Mouse (Mus musculus) cortical plate, adult 2 months (tissue): ENCODE data around the gene Tmem100. TPM values are rescaled to one million over a fixed set of nuclear protein-coding genes. Genes with fewer than 3 reads are reported as not detected.

Source experiments
- H3K27ac ChIP-seq: fragments of 200-500 bp; 2 replicates; pipeline ENCODE4 v1.5.1; 2012; ENCODE audit warnings: low read length, control low read depth, inconsistent platforms; ENCODE audit not compliant: insufficient read depth
- H3K4me1 ChIP-seq: fragments of 200-500 bp; 2 replicates; pipeline ENCODE4 v1.6.1; 2011; ENCODE audit warnings: low read length; ENCODE audit not compliant: control insufficient read depth, insufficient read depth
- H3K4me3 ChIP-seq: fragments of 200-500 bp; 2 replicates; pipeline ENCODE4 v1.5.1; 2011; ENCODE audit warnings: mild to moderate bottlenecking, low read length, control low read depth; ENCODE audit not compliant: insufficient read depth
- CTCF ChIP-seq: fragments of 200-500 bp; IDR thresholded peaks from 2 replicates; pipeline ENCODE4 v1.5.1; 2011; ENCODE audit warnings: mild to moderate bottlenecking, control low read depth, low read length; ENCODE audit not compliant: insufficient read depth; ENCODE audit errors: extremely low read depth
- POLR2A ChIP-seq: fragments of 200-500 bp; IDR thresholded peaks from 2 replicates; pipeline ENCODE4 v1.6.1; 2011; ENCODE audit warnings: mild to moderate bottlenecking, low read length, control low read depth; ENCODE audit not compliant: insufficient read depth; ENCODE audit errors: extremely low read depth
- polyA plus RNA-seq: library from polyadenylated mRNA; depleted of rRNA; stranded (reverse); fragments of >200 nt; gene quantifications from 2 replicates; pipeline ENCODE4 v1.2.3, GENCODE M21; 2012

The Tmem100 gene
- polyA plus RNA-seq, 1 experiment: 18.2 TPM

DNA sequence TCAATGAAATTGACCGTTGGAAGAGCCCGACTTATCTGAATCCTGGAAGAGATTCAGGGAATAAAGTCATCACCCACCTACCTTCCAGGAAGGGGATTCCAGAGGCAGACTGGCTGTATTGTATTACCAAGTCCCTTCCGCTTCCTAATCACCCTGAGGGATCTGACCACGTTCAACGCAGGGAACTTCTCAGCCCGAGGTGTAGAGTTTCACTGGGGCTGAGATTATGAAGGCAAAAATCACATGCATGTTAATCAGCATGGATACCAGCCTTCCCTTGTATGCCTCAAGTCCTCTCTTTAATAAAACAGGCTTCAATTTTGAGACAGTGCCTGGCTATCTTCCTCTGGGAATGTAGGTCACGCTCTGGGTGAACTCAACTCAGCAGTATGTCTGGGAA lies 14.9 kb upstream of the Tmem100 start:
- Histone ChIP-seq H3K27ac (no peak overlapping the region), H3K4me3 (no peak overlapping the region), H3K4me1 (no peaks in the 10 kb centered on the region)
- TF ChIP-seq CTCF: no peak
- no peak for TF ChIP-seq POLR2A

DNA sequence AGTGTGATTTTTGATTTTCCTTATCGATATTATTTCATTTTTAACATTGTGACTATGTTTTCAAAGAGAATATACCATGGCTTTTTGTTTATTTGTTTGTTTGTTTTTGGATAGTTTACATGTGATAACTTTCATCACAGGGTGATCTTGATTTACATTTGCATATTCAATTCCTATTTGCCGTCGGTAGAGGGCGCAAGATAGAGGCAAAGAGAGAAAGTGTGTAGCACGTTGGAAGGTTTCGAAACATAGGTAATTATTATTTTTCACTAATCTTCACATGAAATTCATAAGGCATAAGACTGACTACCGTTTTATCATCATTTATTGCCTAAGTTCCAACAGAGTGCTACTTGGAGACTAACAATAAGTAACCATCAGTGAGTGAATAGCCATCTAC lies 11.0 kb upstream of the Tmem100 start:
- H3K4me1 ChIP-seq: no peaks in the 10 kb centered on the region
- no peak overlapping the region for H3K4me3 ChIP-seq
- TF ChIP-seq CTCF (peak; percentile 53; the same call in 1 of the 2 replicates), POLR2A (no peak)
- H3K27ac ChIP-seq: no peak overlapping the region

DNA sequence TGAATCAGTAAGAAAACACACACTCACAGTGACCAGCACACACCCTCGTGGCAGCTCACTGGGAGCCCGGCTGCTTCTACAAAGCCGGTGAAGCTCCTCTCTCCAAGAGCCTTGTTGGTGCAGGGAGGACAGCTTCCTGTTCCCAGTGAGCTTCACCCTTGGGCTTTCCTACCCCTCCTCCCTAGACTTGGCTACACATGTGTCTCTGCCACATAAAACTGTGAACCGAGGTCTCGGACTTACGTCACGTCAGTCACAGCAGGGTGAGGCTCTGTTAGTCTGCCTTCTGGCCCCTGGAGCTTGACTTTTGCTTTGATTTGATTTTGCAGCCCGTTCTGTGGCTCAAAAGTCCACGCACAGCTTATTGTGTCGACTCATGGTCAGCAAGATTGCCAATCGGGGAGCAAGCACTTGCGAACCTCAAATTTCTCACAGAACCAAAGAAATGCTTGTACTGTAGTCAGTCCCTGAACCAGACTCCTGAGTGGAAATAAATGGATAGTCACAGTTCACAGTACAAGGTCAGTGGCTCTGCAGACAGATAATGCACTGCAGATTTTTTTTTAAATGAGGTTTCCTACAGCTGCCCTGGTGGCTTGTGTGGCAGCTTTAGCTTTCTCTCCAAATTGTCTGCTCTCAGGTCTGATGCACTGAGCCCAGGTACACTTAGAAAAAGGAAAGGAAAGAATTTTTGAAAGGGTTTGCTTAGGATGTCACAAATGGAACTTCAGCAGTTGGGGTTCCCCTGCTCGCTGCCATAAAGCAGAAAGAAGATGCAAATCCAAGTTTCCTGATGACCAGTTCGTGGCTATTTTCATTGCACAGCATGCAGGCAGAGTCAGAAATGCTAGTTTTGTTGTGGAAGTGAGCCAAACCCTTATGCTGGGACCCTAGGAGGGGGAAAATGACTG lies 4.0 kb upstream of the Tmem100 start:
- H3K27ac ChIP-seq: no peak overlapping the region
- H3K4me1 ChIP-seq: no peaks in the 10 kb centered on the region
- H3K4me3 ChIP-seq: no peak overlapping the region
- no peak for TF ChIP-seq POLR2A
- no peak for TF ChIP-seq CTCF

DNA sequence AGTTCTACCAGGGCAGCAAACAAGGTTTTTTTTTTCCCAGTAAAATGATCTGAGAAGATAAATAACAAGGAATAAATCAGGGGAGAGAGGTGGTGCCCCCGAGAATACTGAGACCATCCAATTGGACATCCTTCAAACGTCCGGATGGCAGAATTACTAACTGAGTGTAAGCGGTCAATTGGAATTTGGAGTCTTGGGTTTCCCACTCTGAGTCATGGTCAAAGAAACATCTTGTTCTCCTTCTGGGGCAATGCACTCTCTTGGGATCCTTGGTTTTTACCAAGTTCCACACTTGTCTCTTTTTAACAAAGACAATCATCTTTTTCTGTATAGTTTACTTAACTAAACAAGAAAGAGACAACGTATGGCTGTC lies 3.4 kb upstream of the Tmem100 start:
- no peak overlapping the region for H3K27ac ChIP-seq
- H3K4me1 ChIP-seq: no peaks in the 10 kb centered on the region
- TF ChIP-seq POLR2A (no peak), CTCF (no peak)
- H3K4me3 ChIP-seq: no peak overlapping the region

DNA sequence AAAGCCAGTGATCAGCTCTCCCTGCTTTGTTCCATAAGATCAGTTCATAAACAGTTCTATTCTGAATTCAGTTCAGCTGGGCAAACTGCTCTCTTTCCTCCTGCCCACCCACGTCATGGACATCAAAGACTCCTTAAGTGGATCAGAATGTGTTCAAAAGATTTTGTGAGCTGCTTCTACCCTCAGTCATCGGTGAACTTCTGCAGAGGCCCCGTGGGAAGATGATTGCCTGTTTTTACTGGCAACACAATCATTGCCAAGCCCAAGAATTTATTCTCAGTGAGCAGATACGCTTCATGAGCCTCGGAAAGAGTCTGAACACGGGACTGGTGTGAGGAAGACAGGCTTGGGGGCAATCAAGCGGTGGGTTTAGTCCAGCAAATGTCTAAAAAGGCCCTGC lies 2.9 kb upstream of the Tmem100 start:
- TF ChIP-seq POLR2A (no peak), CTCF (no peak)
- Histone ChIP-seq H3K27ac (no peak overlapping the region), H3K4me3 (no peak overlapping the region), H3K4me1 (no peaks in the 10 kb centered on the region)

DNA sequence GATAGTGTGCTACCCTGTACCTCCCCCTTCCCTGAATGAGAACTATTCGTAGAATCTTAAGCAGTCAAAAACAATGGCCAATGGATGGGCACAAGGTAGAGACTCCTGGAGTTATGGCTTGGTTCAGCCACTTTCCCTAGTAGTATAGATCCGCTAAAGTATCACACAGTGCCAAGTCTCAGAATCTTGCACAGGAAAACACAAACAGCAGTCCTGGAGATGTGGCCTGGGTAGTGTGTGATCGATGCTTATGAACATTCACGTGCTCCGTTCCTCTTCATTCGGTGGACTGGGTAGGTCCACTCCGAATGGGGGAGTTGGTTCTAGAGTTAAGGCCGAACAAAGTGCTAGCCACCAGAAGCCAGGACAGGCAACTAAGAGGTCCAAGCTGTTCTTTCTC lies 1.4 kb upstream of the Tmem100 start:
- Histone ChIP-seq H3K4me3 (no peak overlapping the region), H3K27ac (no peak overlapping the region), H3K4me1 (no peaks in the 10 kb centered on the region)
- TF ChIP-seq POLR2A: no peak
- no peak for TF ChIP-seq CTCF

DNA sequence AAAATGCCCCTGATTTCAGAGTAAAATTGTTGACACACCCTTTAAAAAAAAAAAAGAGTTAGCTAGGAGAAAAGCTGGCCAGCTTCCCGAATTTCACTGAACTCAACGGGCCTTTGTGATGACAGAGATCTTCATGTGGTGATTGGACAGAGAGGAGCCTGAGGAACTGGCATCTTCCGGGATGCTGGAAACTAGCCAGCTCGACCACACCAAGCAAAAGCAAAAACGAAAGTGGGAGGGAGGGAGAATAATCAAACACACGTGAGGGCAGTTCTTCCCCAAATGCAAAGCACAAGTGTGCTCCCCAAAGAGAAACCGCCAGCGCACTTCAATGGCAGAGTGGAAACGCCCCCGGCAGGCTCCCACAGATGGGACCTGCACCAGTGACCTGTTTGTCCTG lies 794 bp upstream of the Tmem100 start:
- no peak overlapping the region for H3K27ac ChIP-seq
- TF ChIP-seq POLR2A (no peak), CTCF (no peak)
- 0 out of 2 replicates have a peak overlapping the region, but pooled peaks have one; percentile 21 for H3K4me3 ChIP-seq

DNA sequence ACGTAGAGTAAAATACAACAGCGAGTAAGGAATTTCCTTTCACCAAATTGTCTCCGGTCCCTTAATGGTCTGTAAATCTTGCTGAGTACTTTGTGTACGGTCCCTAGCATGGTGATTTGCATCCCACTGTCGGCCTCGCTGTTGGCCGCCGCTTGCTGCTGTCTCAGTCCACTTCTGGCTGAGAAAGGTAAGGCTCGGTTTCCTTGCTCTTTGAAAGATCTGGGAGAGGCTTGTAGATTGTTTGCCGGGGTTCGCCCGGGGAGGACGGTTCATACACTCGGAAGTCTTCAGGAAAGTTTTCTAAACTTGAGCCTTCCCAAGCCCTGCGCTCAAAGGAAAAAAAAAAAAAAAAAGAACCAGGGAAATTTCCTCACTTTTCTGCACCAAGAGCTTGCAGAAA lies 409 bp downstream of the Tmem100 start:
- H3K4me3 ChIP-seq: peak overlapping the region; percentile 35
- no peak overlapping the region for H3K27ac ChIP-seq
- no peaks in the 10 kb centered on the region for H3K4me1 ChIP-seq
- no peak for TF ChIP-seq CTCF
- peak; percentile 73; the same call in 1 of the 2 replicates for TF ChIP-seq POLR2A

More for the DNA sequence above, 794 bp upstream of the Tmem100 start:
- H3K4me1 ChIP-seq: no peaks in the 10 kb centered on the region

DNA sequence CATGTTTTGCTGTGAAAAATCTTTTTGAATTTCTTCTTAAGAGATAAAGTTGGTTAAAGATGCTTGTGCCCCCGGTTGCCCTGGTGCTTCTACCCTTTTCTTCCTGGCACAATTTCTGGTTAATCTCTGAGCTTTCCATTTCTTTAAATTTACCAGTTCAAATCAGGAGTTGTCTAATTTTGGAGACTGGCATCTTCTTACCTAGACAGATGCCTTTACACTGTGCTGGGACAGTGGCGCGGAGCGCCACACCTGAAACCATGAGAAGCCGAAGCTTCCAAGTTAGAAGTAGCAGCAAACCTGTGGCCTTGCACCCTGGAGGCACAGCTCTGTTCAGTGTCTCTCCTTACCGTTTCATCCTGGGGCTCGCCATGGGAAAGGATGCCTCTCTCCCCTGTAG lies 928 bp downstream of the Tmem100 start:
- H3K4me1 ChIP-seq: no peaks in the 10 kb centered on the region
- no peak for TF ChIP-seq POLR2A
- no peak for TF ChIP-seq CTCF
- H3K27ac ChIP-seq: no peak overlapping the region
- peak overlapping the region; percentile 35 for H3K4me3 ChIP-seq

DNA sequence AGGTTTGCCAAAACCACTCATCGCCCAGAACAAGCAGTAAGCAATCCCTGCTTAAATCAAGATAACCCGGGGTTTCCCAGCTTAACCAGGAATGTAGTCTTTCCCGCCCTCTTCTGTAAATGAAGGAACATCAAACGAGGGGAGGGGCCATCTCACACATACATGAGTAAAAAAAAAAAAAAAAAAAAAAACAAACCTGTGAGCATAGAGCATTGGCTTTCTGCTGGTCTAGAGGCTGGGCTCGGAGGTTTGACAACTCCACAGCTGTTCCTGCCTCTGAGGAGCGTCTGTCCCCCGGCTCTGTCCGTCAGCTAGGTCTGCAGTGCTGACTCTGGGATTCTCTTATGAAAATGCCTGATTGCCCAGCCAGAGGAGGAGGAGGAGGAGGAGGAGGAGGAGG lies 2.7 kb downstream of the Tmem100 start:
- H3K4me3 ChIP-seq: peak overlapping the region; percentile 9

DNA sequence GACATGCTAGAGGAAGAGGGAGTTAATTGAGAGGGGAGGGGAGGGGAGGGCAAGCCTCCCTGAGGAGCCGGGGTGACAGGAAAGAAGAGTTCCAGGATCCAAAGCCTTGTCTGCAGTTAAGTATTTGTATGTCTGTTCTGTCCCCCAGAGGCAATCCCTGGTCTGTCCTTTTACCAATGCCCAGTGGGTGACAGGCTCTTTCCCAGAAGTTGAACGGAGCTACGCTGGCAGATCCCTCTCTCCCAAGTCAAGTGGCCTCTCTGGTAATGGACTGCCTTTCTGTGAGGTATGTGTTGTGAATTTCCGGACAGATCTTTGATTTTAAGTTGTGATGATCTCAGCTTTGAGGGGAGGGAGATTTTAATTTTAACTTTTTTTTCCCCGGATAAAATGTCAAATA lies 3.3 kb downstream of the Tmem100 start:
- H3K4me3 ChIP-seq: peak overlapping the region; percentile 9
- no peaks in the 10 kb centered on the region for H3K4me1 ChIP-seq
- TF ChIP-seq CTCF: no peak
- no peak overlapping the region for H3K27ac ChIP-seq

More for the DNA sequence above, 2.7 kb downstream of the Tmem100 start:
- no peak for TF ChIP-seq CTCF
- TF ChIP-seq POLR2A: no peak
- Histone ChIP-seq H3K4me1 (no peaks in the 10 kb centered on the region), H3K27ac (no peak overlapping the region)
